Mouse (Mus musculus): Measurements from ENCODE around the gene 6430571L13Rik.

- TF ChIP-seq CTCF (IDR thresholded peaks at IDR 0.05; ENCODE audit: low read depth) (no peak), EP300 (IDR thresholded peaks at IDR 0.05; ENCODE audit: low read depth) (no peak)
Measured at GRCm38 (mm10) chr9:107400060-107400511, 59.7 kb downstream of the 6430571L13Rik start.

Data from liver, embryonic 14.5 days (tissue).